Mouse (Mus musculus): ENCODE measurements at regions not wholly inside any gene's neighbourhood (a gene's known extent, or its start where the extent isn't known, plus 50 kb on each side); places are given as distances from the start of the nearest gene placed in this dataset.

DNA sequence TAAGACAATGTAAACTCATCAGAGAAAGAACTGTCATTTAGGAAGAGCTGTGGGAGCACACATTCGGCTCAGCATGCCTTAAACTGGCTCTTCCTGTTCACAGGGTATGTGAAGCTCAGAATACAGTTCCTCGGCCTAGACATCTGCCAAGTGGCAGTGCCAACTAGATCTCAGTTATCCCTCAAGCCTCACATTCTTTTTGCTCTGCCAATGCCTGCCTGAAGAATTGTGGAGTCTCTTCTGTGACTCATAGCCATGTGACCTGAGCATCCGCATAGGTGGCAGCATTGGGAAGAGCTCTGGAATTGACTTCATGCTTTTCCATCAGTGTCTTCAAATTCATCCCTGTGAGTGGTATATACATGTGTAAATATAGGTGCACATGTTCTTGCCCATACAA lies 59.7 kb downstream of the Prlhr start:
- no peak for DNase-seq
- TF ChIP-seq CTCF (IDR thresholded peaks at IDR 0.05; ENCODE audit: borderline replicate concordance, insufficient read depth, low read depth, low read length): no peak
- Histone ChIP-seq H3K27me3 (ENCODE audit: control insufficient read depth, insufficient read depth, low read length) (no peaks in the 10 kb centered on the region), H3K4me3 (replicated peaks; ENCODE audit: insufficient read depth, low read depth, low read length) (no peak overlapping the region), H3K4me1 (ENCODE audit: control insufficient read depth, insufficient read depth, low read length) (no peaks in the 10 kb centered on the region), H3K27ac (ENCODE audit: insufficient read depth, low read length) (no peak overlapping the region)
- WGBS: 18% methylated on average over 3 of the region's 3 CpGs

DNA sequence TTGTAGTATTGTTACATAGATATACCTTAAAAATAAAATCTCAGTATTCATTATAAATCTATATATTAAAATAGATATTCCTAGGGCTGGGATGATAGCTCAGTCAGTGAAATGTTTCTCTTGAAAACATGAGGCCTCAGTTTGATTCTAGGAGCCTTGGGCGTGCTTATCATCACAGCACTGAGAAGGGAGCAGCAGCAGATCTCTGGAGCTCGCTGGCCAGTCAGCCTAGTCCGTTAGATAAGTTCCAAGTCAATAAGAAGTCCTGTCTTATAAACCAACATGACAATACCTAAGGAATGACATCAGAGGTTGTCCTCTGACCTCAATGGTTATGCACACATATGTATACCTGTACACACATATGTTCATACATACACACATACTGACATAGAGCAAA lies 68.7 kb downstream of the Prlhr start:
- DNase-seq: no peak
- no peaks in the 10 kb centered on the region for H3K27me3 ChIP-seq (ENCODE audit: control insufficient read depth, insufficient read depth, low read length)
- TF ChIP-seq CTCF (IDR thresholded peaks at IDR 0.05; ENCODE audit: borderline replicate concordance, insufficient read depth, low read depth, low read length) (no peak), POLR2A (IDR thresholded peaks at IDR 0.05; ENCODE audit: borderline replicate concordance, insufficient read depth, low read length) (no peak)
- no peak overlapping the region for H3K4me3 ChIP-seq (replicated peaks; ENCODE audit: insufficient read depth, low read depth, low read length)
- 86% methylated on average over 3 of the region's 3 CpGs for WGBS
- H3K27ac ChIP-seq (ENCODE audit: insufficient read depth, low read length): no peak overlapping the region
- H3K4me1 ChIP-seq (ENCODE audit: control insufficient read depth, insufficient read depth, low read length): no peaks in the 10 kb centered on the region

DNA sequence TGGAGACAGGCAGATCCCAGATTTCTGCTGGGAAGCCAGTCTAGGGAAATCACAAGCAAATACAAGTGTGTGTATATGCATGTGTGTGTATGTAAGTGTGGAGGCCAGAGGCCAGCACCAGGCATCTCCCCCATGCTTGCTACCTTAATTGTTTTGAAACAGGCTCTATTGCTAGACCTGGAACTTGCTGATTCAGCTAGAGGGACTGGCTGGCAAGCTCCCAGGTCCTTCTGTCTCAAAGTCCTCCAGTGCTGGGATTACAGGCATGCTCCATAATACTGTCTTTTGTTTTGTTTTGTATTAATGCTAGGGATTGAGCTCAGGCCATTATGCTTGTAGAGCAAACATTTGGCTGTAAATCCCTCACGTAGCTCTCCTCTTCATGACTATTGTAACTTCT lies 70.4 kb downstream of the Prlhr start:
- Histone ChIP-seq H3K27ac (ENCODE audit: insufficient read depth, low read length) (no peak overlapping the region), H3K27me3 (ENCODE audit: control insufficient read depth, insufficient read depth, low read length) (no peaks in the 10 kb centered on the region), H3K4me1 (ENCODE audit: control insufficient read depth, insufficient read depth, low read length) (no peaks in the 10 kb centered on the region), H3K4me3 (replicated peaks; ENCODE audit: insufficient read depth, low read depth, low read length) (no peak overlapping the region)
- TF ChIP-seq POLR2A (IDR thresholded peaks at IDR 0.05; ENCODE audit: borderline replicate concordance, insufficient read depth, low read length) (no peak), CTCF (IDR thresholded peaks at IDR 0.05; ENCODE audit: borderline replicate concordance, insufficient read depth, low read depth, low read length) (no peak)
- WGBS: 62% methylated on average over 1 of the region's 1 CpGs
- no peak for DNase-seq

DNA sequence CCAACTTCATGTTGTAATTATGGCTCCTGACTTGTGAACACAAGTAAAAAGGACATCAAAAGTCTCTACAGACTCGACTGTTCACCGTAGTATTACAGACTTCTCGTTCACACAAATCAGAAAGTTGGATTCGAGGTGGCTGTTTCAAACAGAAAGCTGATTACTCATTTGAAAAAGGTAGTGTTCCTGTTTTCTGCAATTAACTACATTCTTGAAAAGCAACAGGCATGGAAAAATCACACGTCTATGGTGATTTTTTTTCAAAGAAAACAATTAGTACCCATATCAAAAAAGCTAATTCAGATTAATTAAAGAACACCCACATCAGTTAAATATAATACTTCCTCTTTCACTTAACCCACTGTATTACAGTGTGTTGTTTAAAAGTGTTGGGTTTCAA lies 71.5 kb downstream of the Prlhr start:
- Histone ChIP-seq H3K4me1 (ENCODE audit: control insufficient read depth, insufficient read depth, low read length) (no peaks in the 10 kb centered on the region), H3K4me3 (replicated peaks; ENCODE audit: insufficient read depth, low read depth, low read length) (no peak overlapping the region), H3K27me3 (ENCODE audit: control insufficient read depth, insufficient read depth, low read length) (no peaks in the 10 kb centered on the region), H3K27ac (ENCODE audit: insufficient read depth, low read length) (no peak overlapping the region)
- DNase-seq: no peak
- 85% methylated on average over 5 of the region's 5 CpGs for WGBS
- TF ChIP-seq CTCF (IDR thresholded peaks at IDR 0.05; ENCODE audit: borderline replicate concordance, insufficient read depth, low read depth, low read length) (no peak), POLR2A (IDR thresholded peaks at IDR 0.05; ENCODE audit: borderline replicate concordance, insufficient read depth, low read length) (no peak)

DNA sequence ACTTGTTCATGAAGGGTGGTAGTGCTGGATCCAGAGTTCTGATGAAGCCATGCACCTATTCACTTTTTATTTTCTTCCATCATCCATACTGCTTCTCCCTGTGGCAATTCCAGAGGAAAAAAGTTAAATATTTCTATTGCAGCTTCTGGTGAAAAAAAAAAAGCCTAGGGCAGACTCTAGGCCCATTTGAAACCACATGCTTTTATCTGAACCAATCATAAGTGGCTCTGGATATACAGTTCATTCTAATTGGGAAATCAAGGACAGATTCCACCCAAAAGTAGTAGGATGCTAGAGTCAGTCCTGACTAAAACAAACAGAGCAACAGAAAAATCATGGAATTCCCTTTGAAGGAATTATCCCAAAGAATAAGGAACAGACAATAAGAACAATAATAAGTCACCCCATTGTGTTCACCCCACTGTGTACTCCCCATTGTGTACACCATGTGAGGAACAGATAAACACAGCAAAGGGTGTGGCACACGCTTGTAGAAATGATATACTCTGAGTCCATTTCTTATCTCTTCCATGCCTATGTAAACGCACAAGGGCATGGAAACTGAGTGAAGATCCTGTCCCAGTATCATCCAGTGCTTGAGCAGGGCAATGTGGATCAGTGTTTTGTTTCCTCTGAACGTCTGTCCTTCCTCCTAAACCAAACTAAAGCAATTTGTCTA lies 81.4 kb downstream of the Prlhr start:
- no peak overlapping the region for H3K27ac ChIP-seq (ENCODE audit: insufficient read depth, low read length)
- 72% methylated on average over 3 of the region's 3 CpGs for WGBS
- H3K4me1 ChIP-seq (ENCODE audit: control insufficient read depth, insufficient read depth, low read length): no peaks in the 10 kb centered on the region; the same call in 1 of the 2 replicates
- no peaks in the 10 kb centered on the region for H3K27me3 ChIP-seq (ENCODE audit: control insufficient read depth, insufficient read depth, low read length)
- TF ChIP-seq CTCF (IDR thresholded peaks at IDR 0.05; ENCODE audit: borderline replicate concordance, insufficient read depth, low read depth, low read length) (no peak), POLR2A (IDR thresholded peaks at IDR 0.05; ENCODE audit: borderline replicate concordance, insufficient read depth, low read length) (no peak)
- no peak for DNase-seq
- no peak overlapping the region for H3K4me3 ChIP-seq (replicated peaks; ENCODE audit: insufficient read depth, low read depth, low read length)

DNA sequence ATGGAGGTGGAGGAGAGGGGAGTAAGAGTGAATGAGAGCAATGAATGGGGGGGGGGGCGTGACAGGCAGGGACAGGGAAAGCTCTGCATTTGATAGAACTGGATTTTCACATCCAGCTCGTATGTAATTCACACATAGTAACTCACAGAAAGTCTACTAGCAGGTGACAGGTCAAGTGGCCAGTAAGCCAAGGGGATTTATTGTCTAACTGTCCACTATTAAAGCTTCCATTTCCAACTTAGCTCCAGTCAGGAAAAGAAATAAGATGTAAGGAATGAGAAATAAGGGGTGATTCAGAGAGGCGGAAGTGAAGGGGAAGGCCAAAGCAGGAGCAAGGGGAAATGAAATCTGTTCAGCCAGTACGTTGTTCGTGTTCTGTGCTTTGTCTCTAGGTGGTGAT lies 83.4 kb downstream of the Prlhr start:
- no peak for TF ChIP-seq CTCF (IDR thresholded peaks at IDR 0.05; ENCODE audit: borderline replicate concordance, insufficient read depth, low read depth, low read length)
- TF ChIP-seq POLR2A (IDR thresholded peaks at IDR 0.05; ENCODE audit: borderline replicate concordance, insufficient read depth, low read length): no peak
- Histone ChIP-seq H3K4me1 (ENCODE audit: control insufficient read depth, insufficient read depth, low read length) (no peaks in the 10 kb centered on the region; the same call in 1 of the 2 replicates), H3K27ac (ENCODE audit: insufficient read depth, low read length) (no peak overlapping the region), H3K4me3 (replicated peaks; ENCODE audit: insufficient read depth, low read depth, low read length) (no peak overlapping the region), H3K27me3 (ENCODE audit: control insufficient read depth, insufficient read depth, low read length) (no peaks in the 10 kb centered on the region)
- 82% methylated on average over 5 of the region's 5 CpGs for WGBS
- DNase-seq: no peak

DNA sequence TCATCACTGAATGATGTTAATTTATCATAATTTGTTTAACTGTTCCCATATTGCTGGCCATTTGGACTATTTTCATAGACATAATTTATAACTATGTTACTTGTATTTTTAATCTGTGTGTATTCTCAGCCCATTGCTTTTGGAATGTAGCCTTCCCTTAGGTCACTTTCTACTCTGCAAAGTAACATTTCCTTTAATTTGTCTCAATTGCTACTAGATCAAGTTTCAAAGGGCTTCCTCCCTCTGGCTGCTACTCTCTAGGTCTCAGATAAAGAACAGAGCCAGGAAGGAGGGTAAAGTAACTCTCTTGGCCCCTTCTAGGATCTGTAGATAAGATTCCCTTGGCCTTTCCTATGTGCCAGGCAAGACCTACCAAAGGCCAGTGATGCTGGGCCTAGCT lies 85.4 kb downstream of the Prlhr start:
- Histone ChIP-seq H3K27me3 (ENCODE audit: control insufficient read depth, insufficient read depth, low read length) (no peaks in the 10 kb centered on the region), H3K4me3 (replicated peaks; ENCODE audit: insufficient read depth, low read depth, low read length) (no peak overlapping the region), H3K4me1 (ENCODE audit: control insufficient read depth, insufficient read depth, low read length) (no peaks in the 10 kb centered on the region; the same call in 1 of the 2 replicates), H3K27ac (ENCODE audit: insufficient read depth, low read length) (no peak overlapping the region)
- DNase-seq: no peak
- no peak for TF ChIP-seq CTCF (IDR thresholded peaks at IDR 0.05; ENCODE audit: borderline replicate concordance, insufficient read depth, low read depth, low read length)
- no peak for TF ChIP-seq POLR2A (IDR thresholded peaks at IDR 0.05; ENCODE audit: borderline replicate concordance, insufficient read depth, low read length)

DNA sequence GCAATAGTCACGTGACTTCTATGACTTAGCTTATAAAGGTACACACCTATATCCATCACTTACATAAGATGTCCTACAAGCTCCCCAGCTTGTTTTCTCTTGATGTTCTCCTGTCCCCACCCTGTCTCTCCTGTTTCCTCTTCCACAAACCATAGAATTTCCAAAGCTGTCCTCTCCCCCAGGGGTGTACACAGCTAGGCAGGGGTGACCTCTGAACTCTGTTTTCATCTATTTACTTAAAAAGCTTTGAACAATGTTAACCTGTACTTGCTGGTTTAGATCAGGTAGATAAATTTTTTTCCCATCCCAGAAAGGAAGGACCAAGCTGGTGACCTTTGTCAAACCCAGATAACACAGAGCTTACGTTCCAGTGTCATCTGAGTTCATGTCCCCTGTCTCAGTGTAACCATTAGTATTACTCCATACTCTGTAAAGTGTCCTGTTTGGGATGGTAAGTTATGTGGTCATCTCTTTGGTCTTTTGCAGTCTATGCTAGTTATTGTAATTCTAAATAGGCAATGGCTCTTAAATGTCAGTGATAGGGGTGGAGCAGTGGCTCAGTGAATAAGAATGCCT lies 89.0 kb downstream of the Prlhr start:
- H3K27me3 ChIP-seq (ENCODE audit: control insufficient read depth, insufficient read depth, low read length): no peaks in the 10 kb centered on the region
- no peak for TF ChIP-seq CTCF (IDR thresholded peaks at IDR 0.05; ENCODE audit: borderline replicate concordance, insufficient read depth, low read depth, low read length)
- H3K27ac ChIP-seq (ENCODE audit: insufficient read depth, low read length): no peak overlapping the region
- DNase-seq: no peak
- 77% methylated on average over 2 of the region's 2 CpGs for WGBS
- no peaks in the 10 kb centered on the region for H3K4me1 ChIP-seq (ENCODE audit: control insufficient read depth, insufficient read depth, low read length)
- H3K4me3 ChIP-seq (replicated peaks; ENCODE audit: insufficient read depth, low read depth, low read length): no peak overlapping the region
